Mouse (Mus musculus): Measurements from ENCODE around the gene Nln. TPM values are rescaled to one million over a fixed set of nuclear protein-coding genes. Genes with fewer than 3 reads are reported as not detected.

Gene Nln
- total RNA-seq (2012; rRNA removed), result 14.2 and 15.4 TPM in 2 replicates
- polyA plus RNA-seq (2012; ENCODE audit: insufficient read depth in 1 of 2, insufficient read length in 2 of 2, low read depth in 1 of 2, low replicate concordance in 2 of 2, missing spikeins in 1 of 2), result 100 to 1,000 TPM in 1 of 2 experiments, 10 to 100 TPM in 1; 16.1 to 229 TPM

- Histone ChIP-seq H3K9ac (ENCODE audit: control insufficient read depth, low read depth, low read length, poor library complexity, severe bottlenecking) (peak within 1 kb of the TSS; percentile 78), H3K4me3 (ENCODE audit: control insufficient read depth in 1 of 2, insufficient read depth in 1 of 2, low read depth in 2 of 2, low read length in 2 of 2) (peak within 1 kb of the TSS; percentile 82), H3K27me3 (ENCODE audit: control insufficient read depth in 1 of 2, insufficient read depth in 2 of 2, low read length in 2 of 2) (peaks cover 3 to 5% of the 10 kb centered on the region in 2 experiments; a peak in 3 of 4 replicates), H3K79me2 (ENCODE audit: control insufficient read depth, insufficient read depth, low read length, poor library complexity) (peaks cover 5% of the 10 kb centered on the region; the same call in 1 of the 2 replicates), H3K4me1 (ENCODE audit: control insufficient read depth in 1 of 2, insufficient read depth in 2 of 2, low read length in 2 of 2) (peaks cover 0 to 9% of the 10 kb centered on the region in 2 experiments; a peak in 1 of 4 replicates), H3K36me3 (ENCODE audit: control insufficient read depth in 1 of 2, insufficient read depth in 2 of 2, low read length in 2 of 2) (peaks cover 0 to 2% of the 10 kb centered on the region in 2 experiments; a peak in 1 of 4 replicates), H3K27ac (ENCODE audit: control insufficient read depth, low read depth, low read length) (peak within 1 kb of the TSS; percentile 25; the same call in 1 of the 2 replicates), H3K9me3 (replicated peaks; ENCODE audit: insufficient read depth, low read length) (no peaks in the 10 kb centered on the region)
- TF ChIP-seq SMC3 (IDR thresholded peaks at IDR 0.05; ENCODE audit: low read depth, low read length) (no peak), POLR2AphosphoS5 (IDR thresholded peaks at IDR 0.05; ENCODE audit: borderline replicate concordance, low read depth, low read length) (no peak), MXI1 (IDR thresholded peaks at IDR 0.05; ENCODE audit: low read depth, low read length) (peak; percentile 95), CTCF (IDR thresholded peaks at IDR 0.05 in 2 of 3, conservative IDR thresholded peaks at IDR 0.05 in 1 of 3; ENCODE audit: control insufficient read depth in 1 of 3, insufficient read depth in 1 of 3, low read depth in 2 of 3, low read length in 3 of 3, poor library complexity in 1 of 3, severe bottlenecking in 1 of 3) (no peak), MYB (IDR thresholded peaks at IDR 0.05; ENCODE audit: low read depth, low read length) (no peak), CHD1 (IDR thresholded peaks at IDR 0.05; ENCODE audit: low read depth, low read length) (no peak), NELFE (IDR thresholded peaks at IDR 0.05; ENCODE audit: low read depth, low read length) (peak; percentile 42), HCFC1 (IDR thresholded peaks at IDR 0.05; ENCODE audit: low read depth, low read length) (no peak), SIN3A (IDR thresholded peaks at IDR 0.05; ENCODE audit: low read length) (peak; percentile 85; the same call in 1 of the 2 replicates), ELF1 (IDR thresholded peaks at IDR 0.05; ENCODE audit: low read depth, low read length) (peak; percentile 52; the same call in 1 of the 2 replicates), USF1 (IDR thresholded peaks at IDR 0.05; ENCODE audit: low read depth, low read length) (peak; percentile 82), BHLHE40 (IDR thresholded peaks at IDR 0.05; ENCODE audit: borderline replicate concordance, low read depth, low read length) (no peak), POLR2A (IDR thresholded peaks at IDR 0.05; ENCODE audit: control insufficient read depth in 1 of 2, insufficient read depth in 1 of 2, low read depth in 1 of 2, low read length in 2 of 2, poor library complexity in 1 of 2) (peak; percentile 67 to 73; a peak in 3 of 4 replicates), MAX (IDR thresholded peaks at IDR 0.05; ENCODE audit: low read length) (peak; percentile 90), TCF12 (IDR thresholded peaks at IDR 0.05; ENCODE audit: low read depth, low read length) (0 out of 2 replicates have a peak, but pooled peaks have one; percentile 28)
- DNase-seq (ENCODE audit: low read depth, low spot score), result peak; percentile 91
Observed at GRCm38 (mm10) chr13:104109288-104109815, at the start of gene Nln, which contains the start of gene Sgtb. Gene Nln, minus strand, starts transcription at chr13:104109614. Gene Sgtb, plus strand, starts transcription at chr13:104109741.

- TF ChIP-seq MAX (IDR thresholded peaks at IDR 0.05; ENCODE audit: low read length) (no peak), NRF1 (IDR thresholded peaks at IDR 0.05; ENCODE audit: insufficient read depth, low read depth, low read length, poor library complexity, severe bottlenecking) (no peak), USF1 (IDR thresholded peaks at IDR 0.05; ENCODE audit: low read depth, low read length) (no peak), MAFK (IDR thresholded peaks at IDR 0.05; ENCODE audit: borderline replicate concordance, low read depth, low read length) (no peak), MYB (IDR thresholded peaks at IDR 0.05; ENCODE audit: low read depth, low read length) (no peak)
- H3K4me1 ChIP-seq (ENCODE audit: control insufficient read depth in 1 of 2, insufficient read depth in 2 of 2, low read length in 2 of 2), result no peaks in the 10 kb centered on the region
- H3K27me3 ChIP-seq (ENCODE audit: control insufficient read depth in 1 of 2, insufficient read depth in 2 of 2, low read length in 2 of 2), result no peaks in the 10 kb centered on the region
- no peak overlapping the region for H3K27ac ChIP-seq (ENCODE audit: control insufficient read depth, low read depth, low read length)
- no peak overlapping the region for H3K4me3 ChIP-seq (ENCODE audit: control insufficient read depth in 1 of 2, insufficient read depth in 1 of 2, low read depth in 2 of 2, low read length in 2 of 2)
- H3K36me3 ChIP-seq (ENCODE audit: control insufficient read depth in 1 of 2, insufficient read depth in 2 of 2, low read length in 2 of 2), result peaks cover 0 to 3% of the 10 kb centered on the region in 2 experiments; a peak in 1 of 4 replicates
- no peak overlapping the region for H3K9ac ChIP-seq (ENCODE audit: control insufficient read depth, low read depth, low read length, poor library complexity, severe bottlenecking)
- H3K9me3 ChIP-seq (replicated peaks; ENCODE audit: insufficient read depth, low read length), result no peaks in the 10 kb centered on the region
- DNase-seq (ENCODE audit: low read depth, low spot score), result no peak
- no peaks in the 10 kb centered on the region for H3K79me2 ChIP-seq (ENCODE audit: control insufficient read depth, insufficient read depth, low read length, poor library complexity)
Observed at GRCm38 (mm10) chr13:104155686-104156085, 46.3 kb upstream of the Nln start.

All from MEL (cell line).